Mouse (Mus musculus): ENCODE results near the gene Tpcn1. TPM values are rescaled to one million over a fixed set of nuclear protein-coding genes. Genes with fewer than 3 reads are reported as not detected.

The Tpcn1 gene
- polyA plus RNA-seq, 1 experiment from 2014 or later, result 11.2 TPM

DNA sequence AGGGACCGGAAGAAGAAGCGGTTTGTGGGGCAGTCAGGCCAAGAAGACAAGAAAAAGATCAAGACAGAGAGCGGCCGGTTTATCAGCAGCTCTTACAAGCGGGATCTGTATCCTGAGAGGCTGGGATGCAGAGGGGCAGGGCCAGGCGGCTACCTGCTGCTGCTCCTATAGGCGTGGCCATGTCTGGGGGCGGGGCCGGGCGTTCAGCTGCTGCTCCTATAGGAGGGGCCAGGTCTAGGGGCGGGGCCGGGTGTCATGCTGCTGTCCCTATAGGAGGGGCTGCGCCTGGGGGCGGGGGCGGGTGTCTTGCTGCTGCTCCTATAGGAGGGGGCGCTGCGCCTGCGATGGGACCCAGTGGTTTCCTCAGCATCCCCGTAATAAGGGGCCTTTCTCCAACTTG is 37.9 kb upstream of the Tpcn1 start:
- H3K9me3 ChIP-seq (replicated peaks; ENCODE audit: control insufficient read depth, low read length), result no peaks in the 10 kb centered on the region
- peaks cover 3% of the 10 kb centered on the region; the same call in 1 of the 2 replicates for H3K27me3 ChIP-seq (ENCODE audit: control insufficient read depth, insufficient read depth, low read length)
- H3K27ac ChIP-seq (replicated peaks; ENCODE audit: low read depth, low read length), result no peak overlapping the region
- no peak overlapping the region for H3K4me3 ChIP-seq (ENCODE audit: low read depth, low read length)
- no peak overlapping the region for H3K4me2 ChIP-seq (ENCODE audit: low read depth, low read length)
- H3K9ac ChIP-seq (replicated peaks; ENCODE audit: low read length), result no peak overlapping the region
- peaks cover 8% of the 10 kb centered on the region for H3K36me3 ChIP-seq (replicated peaks; ENCODE audit: control insufficient read depth, insufficient read depth, low read depth, low read length)
- peak; percentile 61 for DNase-seq (ENCODE audit: low spot score)
- 28% methylated on average over 18 of the region's 19 CpGs for WGBS
- ATAC-seq (replicated peaks; ENCODE audit: insufficient number of reproducible peaks, low FRiP score, low TSS enrichment, low read depth), result no peak
- no peaks in the 10 kb centered on the region for H3K4me1 ChIP-seq (ENCODE audit: control insufficient read depth, insufficient read depth, low read length)

DNA sequence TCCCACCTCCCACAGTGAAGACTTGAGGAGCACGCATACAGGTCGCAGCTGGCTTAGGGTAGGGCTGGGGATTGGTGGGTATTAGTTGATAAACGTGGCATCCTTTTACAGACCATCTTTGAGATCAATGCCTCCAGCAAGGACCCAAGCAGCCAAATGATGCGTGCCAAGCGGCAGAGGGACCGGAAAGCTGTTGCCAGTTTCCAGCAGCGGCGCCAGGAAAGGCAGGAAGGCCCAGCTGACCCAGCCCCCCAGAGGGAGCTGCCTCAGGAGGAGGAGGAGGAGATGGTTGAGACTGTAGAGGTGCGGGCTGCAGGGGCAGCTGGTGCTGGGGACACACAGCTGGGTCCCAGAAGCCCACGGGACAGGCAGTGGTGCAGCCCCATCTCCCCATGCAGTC is 36.0 kb upstream of the Tpcn1 start:
- H3K36me3 ChIP-seq (replicated peaks; ENCODE audit: control insufficient read depth, insufficient read depth, low read depth, low read length), result peaks cover 11% of the 10 kb centered on the region
- H3K27ac ChIP-seq (replicated peaks; ENCODE audit: low read depth, low read length), result no peak overlapping the region

DNA sequence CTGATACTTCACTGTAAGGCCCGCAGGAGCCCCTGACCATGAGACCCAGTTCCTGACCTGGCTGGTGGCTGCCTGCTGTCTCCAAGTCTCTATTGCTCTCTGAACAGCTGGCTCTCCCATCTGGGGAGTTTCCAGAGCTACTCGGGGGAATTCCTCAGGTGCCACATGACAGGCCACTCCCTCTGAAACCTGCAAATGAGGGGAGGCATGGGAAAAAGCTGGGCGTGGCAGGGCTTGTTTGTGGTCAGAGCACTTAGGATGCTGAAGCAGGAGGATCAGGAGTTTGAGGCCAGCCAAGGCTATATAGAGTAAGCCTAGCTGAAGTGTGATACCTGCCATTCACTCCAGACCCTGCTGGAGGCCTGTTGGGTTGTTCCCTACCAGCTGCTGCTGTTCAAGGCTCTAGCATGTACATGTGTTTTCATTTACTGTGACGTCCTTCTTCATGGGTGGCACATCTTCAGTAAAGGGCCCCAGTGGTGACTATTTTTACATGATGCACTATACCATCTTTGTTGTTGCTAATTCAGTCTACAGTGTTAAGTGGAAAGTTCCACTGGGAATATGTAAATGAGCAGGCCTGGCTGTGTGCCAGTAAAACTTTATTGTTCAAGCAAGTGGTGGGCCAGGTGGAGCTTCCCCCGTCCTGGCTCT is 33.9 kb upstream of the Tpcn1 start:
- Histone ChIP-seq H3K27me3 (ENCODE audit: control insufficient read depth, insufficient read depth, low read length) (no peaks in the 10 kb centered on the region), H3K4me1 (ENCODE audit: control insufficient read depth, insufficient read depth, low read length) (no peaks in the 10 kb centered on the region), H3K9me3 (replicated peaks; ENCODE audit: control insufficient read depth, low read length) (no peaks in the 10 kb centered on the region), H3K36me3 (replicated peaks; ENCODE audit: control insufficient read depth, insufficient read depth, low read depth, low read length) (peaks cover 16% of the 10 kb centered on the region), H3K4me2 (ENCODE audit: low read depth, low read length) (no peak overlapping the region), H3K27ac (replicated peaks; ENCODE audit: low read depth, low read length) (no peak overlapping the region), H3K4me3 (ENCODE audit: low read depth, low read length) (no peak overlapping the region), H3K9ac (replicated peaks; ENCODE audit: low read length) (no peak overlapping the region)
- ATAC-seq (replicated peaks; ENCODE audit: insufficient number of reproducible peaks, low FRiP score, low TSS enrichment, low read depth), result no peak
- WGBS, result 76% methylated on average over 5 of the region's 5 CpGs
- DNase-seq (ENCODE audit: low spot score), result no peak

More for the DNA sequence above, 36.0 kb upstream of the Tpcn1 start:
- ATAC-seq (replicated peaks; ENCODE audit: insufficient number of reproducible peaks, low FRiP score, low TSS enrichment, low read depth), result no peak
- Histone ChIP-seq H3K4me1 (ENCODE audit: control insufficient read depth, insufficient read depth, low read length) (no peaks in the 10 kb centered on the region), H3K4me2 (ENCODE audit: low read depth, low read length) (no peak overlapping the region), H3K9me3 (replicated peaks; ENCODE audit: control insufficient read depth, low read length) (no peaks in the 10 kb centered on the region), H3K9ac (replicated peaks; ENCODE audit: low read length) (no peak overlapping the region), H3K4me3 (ENCODE audit: low read depth, low read length) (no peak overlapping the region), H3K27me3 (ENCODE audit: control insufficient read depth, insufficient read depth, low read length) (no peaks in the 10 kb centered on the region)
- no peak for DNase-seq (ENCODE audit: low spot score)
- 95% methylated on average over 10 of the region's 10 CpGs for WGBS

DNA sequence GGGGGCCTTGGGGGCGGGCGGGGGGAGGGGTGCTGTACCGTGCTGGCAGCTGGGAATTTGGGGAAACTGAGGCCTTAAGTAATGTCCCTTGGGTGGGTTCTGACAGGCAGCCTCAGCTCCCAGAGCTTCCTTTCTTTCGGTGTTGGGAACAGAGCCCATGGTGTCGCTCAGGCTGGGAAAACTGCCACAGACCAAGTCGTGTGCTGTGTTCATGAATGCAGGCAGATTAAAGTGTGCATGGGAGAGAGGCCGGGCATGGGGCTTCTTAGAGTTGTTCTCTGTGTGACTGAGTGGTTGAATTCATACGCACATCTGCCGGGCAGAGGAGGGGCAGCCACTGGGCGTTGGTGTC is 33.3 kb upstream of the Tpcn1 start:
- DNase-seq (ENCODE audit: low spot score), result no peak
- H3K27me3 ChIP-seq (ENCODE audit: control insufficient read depth, insufficient read depth, low read length), result no peaks in the 10 kb centered on the region
- no peaks in the 10 kb centered on the region for H3K4me1 ChIP-seq (ENCODE audit: control insufficient read depth, insufficient read depth, low read length)
- H3K9ac ChIP-seq (replicated peaks; ENCODE audit: low read length), result no peak overlapping the region
- no peak overlapping the region for H3K27ac ChIP-seq (replicated peaks; ENCODE audit: low read depth, low read length)
- H3K4me2 ChIP-seq (ENCODE audit: low read depth, low read length), result no peak overlapping the region
- no peaks in the 10 kb centered on the region for H3K9me3 ChIP-seq (replicated peaks; ENCODE audit: control insufficient read depth, low read length)
- 90% methylated on average over 10 of the region's 10 CpGs for WGBS
- H3K36me3 ChIP-seq (replicated peaks; ENCODE audit: control insufficient read depth, insufficient read depth, low read depth, low read length), result peaks cover 16% of the 10 kb centered on the region
- no peak for ATAC-seq (replicated peaks; ENCODE audit: insufficient number of reproducible peaks, low FRiP score, low TSS enrichment, low read depth)
- H3K4me3 ChIP-seq (ENCODE audit: low read depth, low read length), result no peak overlapping the region

DNA sequence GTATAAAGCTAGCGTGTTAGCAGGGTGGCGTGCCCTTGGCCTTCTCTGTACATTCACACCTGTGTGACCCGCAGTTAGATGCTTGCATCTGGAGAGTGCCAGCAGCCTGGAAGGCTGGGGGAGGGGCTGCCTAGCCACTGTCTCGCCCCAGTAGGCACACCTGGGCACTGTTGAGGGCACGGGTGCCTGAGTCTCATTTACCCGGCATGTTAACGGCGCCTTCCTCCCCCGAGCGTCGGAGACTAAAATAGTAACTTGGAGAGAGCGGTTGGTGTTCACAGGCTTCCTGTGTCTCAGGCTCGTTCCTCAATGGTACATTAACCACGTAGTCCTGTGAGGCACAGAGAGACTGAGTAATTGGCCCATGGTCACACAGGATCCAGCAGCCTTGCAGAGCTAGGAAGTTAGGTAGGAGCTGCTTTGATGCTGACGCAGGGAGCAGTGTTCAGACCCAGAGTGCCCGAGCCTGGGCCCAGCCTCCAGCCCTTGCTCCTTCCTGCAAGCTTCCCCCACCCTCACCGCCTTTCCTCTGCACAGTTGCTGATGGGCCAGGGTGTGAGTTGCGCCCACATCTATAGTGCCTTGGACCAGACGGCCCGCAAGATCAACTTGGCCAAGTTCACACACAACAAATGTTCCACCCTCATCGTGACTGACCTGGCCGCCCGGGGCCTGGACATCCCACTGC is 32.7 kb upstream of the Tpcn1 start:
- ATAC-seq (replicated peaks; ENCODE audit: insufficient number of reproducible peaks, low FRiP score, low TSS enrichment, low read depth), result no peak
- 95% methylated on average over 23 of the region's 23 CpGs for WGBS
- H3K27me3 ChIP-seq (ENCODE audit: control insufficient read depth, insufficient read depth, low read length), result no peaks in the 10 kb centered on the region

DNA sequence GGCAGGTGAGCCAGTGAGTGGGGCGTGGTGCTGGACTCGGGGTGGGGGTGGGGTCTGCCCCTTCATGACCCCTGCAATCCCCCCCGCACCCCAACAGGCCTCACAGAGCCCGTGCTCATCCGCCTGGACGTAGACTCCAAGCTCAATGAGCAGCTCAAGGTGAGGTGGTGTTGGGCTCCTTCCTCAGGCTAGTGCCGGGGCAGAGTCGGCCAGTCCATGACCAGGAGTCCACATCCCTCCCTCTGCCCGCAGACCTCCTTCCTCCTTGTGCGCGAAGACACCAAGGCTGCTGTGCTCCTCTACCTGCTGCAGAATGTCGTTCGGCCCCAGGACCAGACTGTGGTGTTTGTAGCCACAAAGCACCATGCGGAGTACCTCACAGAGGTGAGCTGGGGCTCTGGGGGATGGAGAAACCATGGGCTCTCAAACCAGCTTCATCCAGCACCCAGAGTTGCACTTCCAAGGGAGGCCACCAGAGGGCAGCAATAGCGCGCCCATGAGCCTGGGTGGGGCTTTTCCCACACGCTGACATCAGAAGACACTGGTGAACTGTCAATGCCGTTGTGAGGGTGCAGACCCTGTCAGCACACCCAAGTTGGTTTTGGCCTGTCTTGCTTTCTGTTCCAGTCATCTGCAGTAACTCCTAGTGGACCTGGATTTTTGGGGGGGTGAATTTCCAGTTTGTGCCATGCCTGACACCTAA is 32.1 kb upstream of the Tpcn1 start:
- Histone ChIP-seq H3K36me3 (replicated peaks; ENCODE audit: control insufficient read depth, insufficient read depth, low read depth, low read length) (peaks cover 16% of the 10 kb centered on the region), H3K27me3 (ENCODE audit: control insufficient read depth, insufficient read depth, low read length) (no peaks in the 10 kb centered on the region), H3K4me3 (ENCODE audit: low read depth, low read length) (no peak overlapping the region), H3K27ac (replicated peaks; ENCODE audit: low read depth, low read length) (no peak overlapping the region), H3K9me3 (replicated peaks; ENCODE audit: control insufficient read depth, low read length) (no peaks in the 10 kb centered on the region), H3K4me1 (ENCODE audit: control insufficient read depth, insufficient read depth, low read length) (no peaks in the 10 kb centered on the region), H3K4me2 (ENCODE audit: low read depth, low read length) (no peak overlapping the region), H3K9ac (replicated peaks; ENCODE audit: low read length) (no peak overlapping the region)
- ATAC-seq (replicated peaks; ENCODE audit: insufficient number of reproducible peaks, low FRiP score, low TSS enrichment, low read depth) (no peak), DNase-seq (ENCODE audit: low spot score) (peak; percentile 83)
- WGBS, result 67% methylated on average over 18 of the region's 18 CpGs

More for the DNA sequence above, 32.7 kb upstream of the Tpcn1 start:
- Histone ChIP-seq H3K4me2 (ENCODE audit: low read depth, low read length) (no peak overlapping the region), H3K9ac (replicated peaks; ENCODE audit: low read length) (no peak overlapping the region), H3K4me3 (ENCODE audit: low read depth, low read length) (no peak overlapping the region), H3K4me1 (ENCODE audit: control insufficient read depth, insufficient read depth, low read length) (no peaks in the 10 kb centered on the region), H3K36me3 (replicated peaks; ENCODE audit: control insufficient read depth, insufficient read depth, low read depth, low read length) (peaks cover 16% of the 10 kb centered on the region), H3K9me3 (replicated peaks; ENCODE audit: control insufficient read depth, low read length) (no peaks in the 10 kb centered on the region), H3K27ac (replicated peaks; ENCODE audit: low read depth, low read length) (no peak overlapping the region)
- DNase-seq (ENCODE audit: low spot score), result no peak

DNA sequence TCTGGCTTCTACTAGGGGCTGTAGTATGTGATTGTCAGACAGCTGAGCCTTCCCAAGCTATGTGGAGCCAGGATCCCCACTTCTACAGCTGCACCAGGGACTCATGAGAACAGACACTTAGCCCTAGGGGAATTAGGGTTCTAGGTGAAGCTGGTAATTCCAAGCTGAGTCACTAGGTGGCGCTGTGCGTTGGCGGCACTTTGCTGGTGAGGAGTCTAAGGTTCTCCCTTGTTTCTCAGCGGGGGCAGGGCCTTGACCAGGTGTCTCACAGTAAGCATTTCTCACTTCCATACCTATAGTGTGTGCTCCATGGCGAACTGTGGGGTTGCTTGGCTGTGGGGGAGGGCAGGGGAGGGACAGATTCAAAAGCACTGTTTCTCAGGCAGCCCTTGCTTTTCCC is 30.7 kb upstream of the Tpcn1 start:
- H3K36me3 ChIP-seq (replicated peaks; ENCODE audit: control insufficient read depth, insufficient read depth, low read depth, low read length), result peaks cover 15% of the 10 kb centered on the region
- ATAC-seq (replicated peaks; ENCODE audit: insufficient number of reproducible peaks, low FRiP score, low TSS enrichment, low read depth) (no peak), DNase-seq (ENCODE audit: low spot score) (peak; percentile 75)
- no peak overlapping the region for H3K4me2 ChIP-seq (ENCODE audit: low read depth, low read length)
- WGBS, result 26% methylated on average over 5 of the region's 5 CpGs
- H3K27me3 ChIP-seq (ENCODE audit: control insufficient read depth, insufficient read depth, low read length), result no peaks in the 10 kb centered on the region
- H3K27ac ChIP-seq (replicated peaks; ENCODE audit: low read depth, low read length), result no peak overlapping the region
- no peaks in the 10 kb centered on the region for H3K4me1 ChIP-seq (ENCODE audit: control insufficient read depth, insufficient read depth, low read length)
- no peak overlapping the region for H3K9ac ChIP-seq (replicated peaks; ENCODE audit: low read length)
- no peaks in the 10 kb centered on the region for H3K9me3 ChIP-seq (replicated peaks; ENCODE audit: control insufficient read depth, low read length)
- H3K4me3 ChIP-seq (ENCODE audit: low read depth, low read length), result no peak overlapping the region

DNA sequence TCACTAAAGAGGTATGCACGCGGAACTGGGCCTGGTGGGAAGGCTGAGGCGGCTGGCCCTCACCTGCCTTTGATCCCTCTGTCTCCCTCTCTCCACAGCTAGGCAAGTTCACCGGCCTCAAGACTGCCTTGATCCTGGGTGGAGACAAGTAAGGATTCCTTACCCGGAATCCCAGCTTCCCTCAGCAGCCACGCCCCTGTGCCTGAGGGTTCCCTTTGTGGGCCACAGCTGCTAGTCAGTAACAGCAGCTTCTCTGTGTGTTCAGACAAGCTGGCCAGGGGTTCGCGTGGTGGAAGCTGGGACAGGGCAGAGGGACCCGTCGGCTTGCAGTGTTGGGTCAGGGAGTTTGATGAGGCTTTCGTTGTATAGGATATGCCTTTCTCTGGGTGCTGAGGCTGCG is 30.3 kb upstream of the Tpcn1 start:
- Histone ChIP-seq H3K27ac (replicated peaks; ENCODE audit: low read depth, low read length) (no peak overlapping the region), H3K9me3 (replicated peaks; ENCODE audit: control insufficient read depth, low read length) (no peaks in the 10 kb centered on the region), H3K4me1 (ENCODE audit: control insufficient read depth, insufficient read depth, low read length) (no peaks in the 10 kb centered on the region), H3K9ac (replicated peaks; ENCODE audit: low read length) (no peak overlapping the region), H3K27me3 (ENCODE audit: control insufficient read depth, insufficient read depth, low read length) (no peaks in the 10 kb centered on the region), H3K4me3 (ENCODE audit: low read depth, low read length) (no peak overlapping the region), H3K36me3 (replicated peaks; ENCODE audit: control insufficient read depth, insufficient read depth, low read depth, low read length) (peaks cover 12% of the 10 kb centered on the region), H3K4me2 (ENCODE audit: low read depth, low read length) (no peak overlapping the region)
- DNase-seq (ENCODE audit: low spot score) (no peak), ATAC-seq (replicated peaks; ENCODE audit: insufficient number of reproducible peaks, low FRiP score, low TSS enrichment, low read depth) (no peak)
- WGBS, result 81% methylated on average over 12 of the region's 12 CpGs
